Mouse (Mus musculus): ENCODE measurements around the gene Rdh12. TPM values are rescaled to one million over a fixed set of nuclear protein-coding genes. Genes with fewer than 3 reads are reported as not detected.

Rdh12 gene
- 0.78 and 0.84 TPM in 2 replicates for polyA plus RNA-seq (2012; rRNA removed)

DNA sequence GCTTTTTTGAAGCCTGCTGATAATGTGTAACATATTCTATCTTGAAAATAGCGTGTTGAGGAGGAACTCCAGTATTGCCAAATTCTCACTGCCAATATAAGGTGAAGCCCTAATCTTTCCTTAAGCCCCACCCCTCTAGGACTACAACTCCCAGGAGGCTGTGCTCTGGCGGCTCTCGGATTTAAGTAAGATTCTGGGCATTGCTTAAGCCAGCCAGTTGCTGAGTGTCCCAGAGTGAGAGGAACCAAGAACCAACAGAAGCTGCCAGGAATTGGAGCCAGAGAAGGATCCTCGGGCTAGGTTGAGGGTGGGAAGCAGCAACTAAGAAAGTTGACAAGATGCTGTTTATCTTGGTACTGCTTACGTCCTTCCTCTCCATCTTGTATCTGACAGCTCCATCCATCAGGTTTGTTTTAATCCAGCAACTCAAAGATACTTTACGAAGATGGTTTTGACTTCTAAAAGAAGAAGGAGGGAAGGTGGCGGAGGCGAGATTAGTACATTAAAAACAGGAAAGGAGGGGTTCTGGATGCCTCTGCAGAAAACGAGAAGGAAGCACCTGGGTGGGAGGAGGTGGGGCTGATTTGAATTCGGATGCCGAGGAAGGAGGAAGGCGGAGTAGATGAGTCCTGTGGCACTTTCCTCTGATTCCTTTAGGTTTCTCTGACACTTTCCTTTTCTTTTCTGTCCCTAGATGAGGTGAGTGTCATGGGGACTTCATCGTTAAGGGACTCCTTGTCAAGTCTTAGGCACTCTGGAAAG is at the start of gene Rdh12:
Gene Rdh12, plus strand, starts transcription at position 212 of the 762 bp plus-strand sequence.
- Histone ChIP-seq H3K27me3 (replicated peaks; ENCODE audit: control insufficient read depth, insufficient read depth, low read length) (no peaks in the 10 kb centered on the region), H3K27ac (ENCODE audit: insufficient read depth, low read depth, low read length) (no peak within 1 kb of the TSS), H3K36me3 (ENCODE audit: control insufficient read depth, insufficient read depth, low read length) (no peaks in the 10 kb centered on the region), H3K4me1 (ENCODE audit: control insufficient read depth, insufficient read depth, low read length) (no peaks in the 10 kb centered on the region), H3K4me3 (ENCODE audit: insufficient read depth, low read depth, low read length) (peak within 1 kb of the TSS; percentile 82)
- peak; percentile 21 for DNase-seq
- TF ChIP-seq POLR2A (IDR thresholded peaks at IDR 0.05; ENCODE audit: low read depth, low read length) (no peak), CTCF (conservative IDR thresholded peaks at IDR 0.05; ENCODE audit: insufficient read depth, insufficient read length, low read depth, low read length) (no peak)
- WGBS: 4% methylated on average over 13 of the region's 13 CpGs

DNA sequence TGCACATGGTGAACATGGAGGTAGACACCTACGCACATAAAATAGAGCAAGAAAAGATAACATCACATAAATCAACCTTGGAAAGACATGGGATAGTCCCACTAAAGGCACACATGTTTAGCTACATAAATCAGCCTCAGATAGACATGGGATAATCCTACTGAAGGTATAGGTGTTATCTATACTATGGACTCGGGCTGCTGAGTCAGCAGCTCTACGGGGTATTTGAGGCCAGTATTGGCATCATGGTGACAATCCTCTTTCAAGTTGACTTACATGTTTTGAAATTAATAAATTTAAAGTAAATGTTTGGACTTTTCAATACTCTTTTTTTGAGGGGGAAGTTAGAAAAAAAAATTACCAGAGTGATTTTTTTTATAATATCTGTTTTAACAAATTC is 45.8 kb upstream of the Rdh12 start:
- no peak for TF ChIP-seq POLR2A (IDR thresholded peaks at IDR 0.05; ENCODE audit: low read depth, low read length)
- TF ChIP-seq CTCF (conservative IDR thresholded peaks at IDR 0.05; ENCODE audit: insufficient read depth, insufficient read length, low read depth, low read length): no peak
- no peak for DNase-seq
- Histone ChIP-seq H3K4me3 (ENCODE audit: insufficient read depth, low read depth, low read length) (no peak overlapping the region), H3K27ac (ENCODE audit: insufficient read depth, low read depth, low read length) (no peak overlapping the region), H3K4me1 (ENCODE audit: control insufficient read depth, insufficient read depth, low read length) (no peaks in the 10 kb centered on the region), H3K27me3 (replicated peaks; ENCODE audit: control insufficient read depth, insufficient read depth, low read length) (no peaks in the 10 kb centered on the region), H3K36me3 (ENCODE audit: control insufficient read depth, insufficient read depth, low read length) (peaks cover 11% of the 10 kb centered on the region)
- WGBS: 96% methylated on average over 3 of the region's 3 CpGs

GRCm38 (mm10) chr12:79169173-79169572 is 39.5 kb upstream of the Rdh12 start:
- H3K4me1 ChIP-seq (ENCODE audit: control insufficient read depth, insufficient read depth, low read length): peaks cover 6% of the 10 kb centered on the region; the same call in 1 of the 2 replicates
- H3K27ac ChIP-seq (ENCODE audit: insufficient read depth, low read depth, low read length): no peak overlapping the region
- no peak for DNase-seq
- TF ChIP-seq CTCF (conservative IDR thresholded peaks at IDR 0.05; ENCODE audit: insufficient read depth, insufficient read length, low read depth, low read length) (no peak), POLR2A (IDR thresholded peaks at IDR 0.05; ENCODE audit: low read depth, low read length) (no peak)
- no peak overlapping the region for H3K4me3 ChIP-seq (ENCODE audit: insufficient read depth, low read depth, low read length)
- H3K27me3 ChIP-seq (replicated peaks; ENCODE audit: control insufficient read depth, insufficient read depth, low read length): no peaks in the 10 kb centered on the region
- H3K36me3 ChIP-seq (ENCODE audit: control insufficient read depth, insufficient read depth, low read length): no peaks in the 10 kb centered on the region; the same call in 1 of the 2 replicates

- TF ChIP-seq POLR2A (IDR thresholded peaks at IDR 0.05; ENCODE audit: low read depth, low read length) (no peak), CTCF (conservative IDR thresholded peaks at IDR 0.05; ENCODE audit: insufficient read depth, insufficient read length, low read depth, low read length) (no peak)
- Histone ChIP-seq H3K36me3 (ENCODE audit: control insufficient read depth, insufficient read depth, low read length) (no peaks in the 10 kb centered on the region; the same call in 1 of the 2 replicates), H3K4me1 (ENCODE audit: control insufficient read depth, insufficient read depth, low read length) (peaks cover 6% of the 10 kb centered on the region; the same call in 1 of the 2 replicates), H3K4me3 (ENCODE audit: insufficient read depth, low read depth, low read length) (no peak overlapping the region), H3K27me3 (replicated peaks; ENCODE audit: control insufficient read depth, insufficient read depth, low read length) (no peaks in the 10 kb centered on the region), H3K27ac (ENCODE audit: insufficient read depth, low read depth, low read length) (no peak overlapping the region)
- DNase-seq: no peak
- 61% methylated on average over 3 of the region's 3 CpGs for WGBS
These were observed 38.3 kb upstream of the Rdh12 start for GRCm38 (mm10) chr12:79170421-79170820.

GRCm38 (mm10) chr12:79171269-79171995 is 37.3 kb upstream of the Rdh12 start:
- Histone ChIP-seq H3K27me3 (replicated peaks; ENCODE audit: control insufficient read depth, insufficient read depth, low read length) (no peaks in the 10 kb centered on the region), H3K36me3 (ENCODE audit: control insufficient read depth, insufficient read depth, low read length) (no peaks in the 10 kb centered on the region; the same call in 1 of the 2 replicates), H3K4me1 (ENCODE audit: control insufficient read depth, insufficient read depth, low read length) (peaks cover 6% of the 10 kb centered on the region; the same call in 1 of the 2 replicates), H3K27ac (ENCODE audit: insufficient read depth, low read depth, low read length) (no peak overlapping the region), H3K4me3 (ENCODE audit: insufficient read depth, low read depth, low read length) (peak overlapping the region; percentile 92)
- DNase-seq: no peak
- no peak for TF ChIP-seq POLR2A (IDR thresholded peaks at IDR 0.05; ENCODE audit: low read depth, low read length)
- no peak for TF ChIP-seq CTCF (conservative IDR thresholded peaks at IDR 0.05; ENCODE audit: insufficient read depth, insufficient read length, low read depth, low read length)
- WGBS: 18% methylated on average over 12 of the region's 12 CpGs

- peak; percentile 80 for TF ChIP-seq POLR2A (IDR thresholded peaks at IDR 0.05; ENCODE audit: low read depth, low read length)
- TF ChIP-seq CTCF (conservative IDR thresholded peaks at IDR 0.05; ENCODE audit: insufficient read depth, insufficient read length, low read depth, low read length): peak; percentile 41
- WGBS: under 1% methylated on average over 73 of the region's 73 CpGs
- H3K4me3 ChIP-seq (ENCODE audit: insufficient read depth, low read depth, low read length): peak within 1 kb of the TSS; percentile 92
- H3K27ac ChIP-seq (ENCODE audit: insufficient read depth, low read depth, low read length): peak within 1 kb of the TSS; percentile 97
- H3K27me3 ChIP-seq (replicated peaks; ENCODE audit: control insufficient read depth, insufficient read depth, low read length): no peaks in the 10 kb centered on the region
- peak; percentile 95 for DNase-seq
- peaks cover 6% of the 10 kb centered on the region; the same call in 1 of the 2 replicates for H3K4me1 ChIP-seq (ENCODE audit: control insufficient read depth, insufficient read depth, low read length)
- H3K36me3 ChIP-seq (ENCODE audit: control insufficient read depth, insufficient read depth, low read length): no peaks in the 10 kb centered on the region; the same call in 1 of the 2 replicates
These were observed 36.4 kb upstream of the Rdh12 start, which contains the start of gene Vti1b for GRCm38 (mm10) chr12:79172019-79172941. Gene Vti1b (minus strand): TSS chr12:79172667.

Data from kidney, adult 2 months (tissue).